Mouse (Mus musculus): Measurements from ENCODE around the gene Mtmr3. TPM values are rescaled to one million over a fixed set of nuclear protein-coding genes. Genes with fewer than 3 reads are reported as not detected.
A peak's percentile ranks its signal among the peaks of the same experiment; 100 is the strongest.
"Not testable (repeated sequence)": the region's sequence is repeated elsewhere in the genome, so short reads cannot be mapped to it uniquely, and the experiment has no call there.

Mtmr3 gene
- polyA plus RNA-seq, 1 experiment from 2014 or later = 32.5 TPM

DNA sequence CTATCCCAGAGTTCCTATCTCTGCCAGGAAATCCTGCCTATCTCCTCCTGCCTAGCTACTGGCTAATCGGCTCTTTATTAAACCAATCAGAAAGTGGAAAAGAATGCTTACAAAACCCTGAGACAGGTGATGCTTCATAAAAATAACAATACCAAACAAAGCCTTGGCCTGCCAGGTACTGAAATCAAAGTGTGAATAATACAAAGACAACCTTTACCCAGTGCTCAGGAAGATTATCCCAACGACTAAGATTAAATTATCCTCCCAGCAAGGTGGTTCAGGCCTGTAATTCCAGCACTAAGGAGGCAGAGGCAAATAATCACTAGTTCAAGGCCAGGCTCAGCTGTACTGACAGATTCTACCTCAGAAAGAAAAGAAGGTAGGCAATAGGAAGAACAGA, 29.1 kb downstream of the Mtmr3 start:
- H3K36me3 ChIP-seq (replicated peaks) = peaks cover 9% of the 10 kb centered on the region
- ATAC-seq (ENCODE audit: insufficient read depth) = no peak
- H3K9ac ChIP-seq = no peak overlapping the region
- WGBS (ENCODE audit: insufficient replicate concordance) = 64% methylated on average over 2 of the region's 2 CpGs
- H3K4me3 ChIP-seq (replicated peaks) = no peak overlapping the region
- H3K27ac ChIP-seq (replicated peaks) = peak overlapping the region; percentile 1; the same call in 1 of the 2 replicates
- no peak overlapping the region for H3K4me2 ChIP-seq
- no peaks in the 10 kb centered on the region for H3K9me3 ChIP-seq (replicated peaks)
- peaks cover 41% of the 10 kb centered on the region for H3K4me1 ChIP-seq (replicated peaks)
- H3K27me3 ChIP-seq = no peaks in the 10 kb centered on the region

DNA sequence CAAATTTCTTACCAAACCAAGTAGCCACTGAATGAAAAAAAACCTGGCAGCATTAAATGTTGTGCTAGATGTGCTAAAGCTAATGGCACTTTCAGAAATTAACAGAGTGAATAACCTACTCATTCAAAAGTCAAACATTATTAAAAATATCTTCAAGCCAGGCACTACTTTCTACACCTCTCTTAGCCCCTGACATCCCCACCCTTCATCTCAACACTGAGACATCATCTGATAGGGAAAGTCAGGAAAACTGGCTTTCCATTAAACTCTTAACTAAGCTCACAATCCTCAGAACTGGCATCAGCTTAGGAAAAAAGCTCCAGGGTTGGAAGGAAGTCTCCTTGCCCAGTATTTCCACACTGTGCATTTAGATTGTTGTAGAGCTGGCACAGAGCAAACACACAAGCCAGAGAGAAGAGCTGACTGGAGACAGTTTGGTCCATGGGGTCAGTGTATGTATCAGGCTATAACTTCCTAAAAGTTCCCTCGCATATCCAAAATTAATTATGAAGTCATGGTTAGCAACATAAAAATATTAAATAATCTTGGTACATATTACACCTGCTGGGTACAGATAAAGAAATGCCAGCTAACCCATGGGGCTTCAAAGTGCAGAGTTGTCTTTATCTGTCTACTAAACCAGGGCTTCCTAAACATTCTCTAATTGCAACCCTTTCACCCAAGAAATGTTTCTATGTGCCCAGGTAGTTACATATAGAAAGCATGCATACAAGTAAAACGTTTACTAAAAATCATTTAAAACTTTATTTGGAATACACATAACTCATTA, 41.2 kb downstream of the Mtmr3 start:
- H3K4me1 ChIP-seq (replicated peaks) = peaks cover 71% of the 10 kb centered on the region
- ATAC-seq (ENCODE audit: insufficient read depth) = peak; percentile 93
- H3K27me3 ChIP-seq = no peaks in the 10 kb centered on the region
- H3K4me3 ChIP-seq (replicated peaks) = 0 out of 2 replicates have a peak overlapping the region, but pooled peaks have one; percentile 6
- peak overlapping the region; percentile 35; the same call in 1 of the 2 replicates for H3K9ac ChIP-seq
- 22% methylated on average over 2 of the region's 2 CpGs for WGBS (ENCODE audit: insufficient replicate concordance)
- peaks cover 5% of the 10 kb centered on the region; the same call in 1 of the 2 replicates for H3K36me3 ChIP-seq (replicated peaks)
- no peaks in the 10 kb centered on the region for H3K9me3 ChIP-seq (replicated peaks)
- peak overlapping the region; percentile 46 for H3K4me2 ChIP-seq
- peak overlapping the region; percentile 93 for H3K27ac ChIP-seq (replicated peaks)

DNA sequence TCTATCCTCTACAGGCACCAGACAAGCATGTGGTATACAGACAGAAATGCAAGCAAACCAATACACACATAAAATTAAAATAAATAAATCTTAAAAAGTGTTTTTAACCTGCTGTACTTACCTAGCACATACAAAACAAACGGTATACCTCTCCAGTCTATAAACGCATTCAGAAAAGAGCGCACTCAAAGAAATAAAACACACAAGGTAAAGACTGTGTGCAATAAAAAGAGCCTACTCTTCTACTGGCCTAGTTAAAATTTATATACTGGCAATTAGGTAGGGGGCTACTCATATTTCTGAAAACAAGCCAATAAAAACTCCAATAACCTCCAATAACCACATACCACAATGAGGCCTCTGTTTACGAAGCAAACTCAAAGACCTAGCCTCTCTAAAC, 47.1 kb downstream of the Mtmr3 start:
- H3K27me3 ChIP-seq = no peaks in the 10 kb centered on the region
- H3K36me3 ChIP-seq (replicated peaks) = peaks cover 12% of the 10 kb centered on the region
- no peak overlapping the region for H3K4me2 ChIP-seq
- ATAC-seq (ENCODE audit: insufficient read depth) = no peak
- no peak overlapping the region for H3K4me3 ChIP-seq (replicated peaks)
- peak overlapping the region; percentile 56 for H3K27ac ChIP-seq (replicated peaks)
- H3K4me1 ChIP-seq (replicated peaks) = peaks cover 70% of the 10 kb centered on the region
- 97% methylated on average over 4 of the region's 4 CpGs for WGBS (ENCODE audit: insufficient replicate concordance)
- no peak overlapping the region for H3K9ac ChIP-seq
- H3K9me3 ChIP-seq (replicated peaks) = no peaks in the 10 kb centered on the region

DNA sequence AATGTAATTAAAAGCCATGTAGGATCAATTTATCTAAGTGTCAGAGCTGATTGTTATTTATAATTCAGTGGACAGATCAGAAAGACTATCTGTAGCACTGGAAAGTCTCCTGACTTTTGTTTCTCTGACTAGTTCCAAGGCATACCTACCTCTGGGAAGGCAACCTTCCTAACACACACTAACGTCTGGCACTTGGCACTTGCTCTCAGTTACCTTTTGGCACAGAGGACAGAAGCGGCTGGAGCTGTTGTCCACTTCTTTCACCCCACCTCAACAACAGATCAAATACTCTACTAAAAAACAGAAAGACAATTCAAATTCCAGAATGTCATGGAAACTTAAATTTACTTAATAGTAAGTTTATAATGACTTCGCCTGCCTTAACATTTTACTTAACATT, 48.7 kb downstream of the Mtmr3 start:
- Histone ChIP-seq H3K4me1 (replicated peaks) (peaks cover 77% of the 10 kb centered on the region), H3K9me3 (replicated peaks) (no peaks in the 10 kb centered on the region), H3K4me2 (no peak overlapping the region), H3K36me3 (replicated peaks) (peaks cover 12% of the 10 kb centered on the region), H3K27ac (replicated peaks) (peak overlapping the region; percentile 87), H3K4me3 (replicated peaks) (no peak overlapping the region), H3K9ac (peak overlapping the region; percentile 33; the same call in 1 of the 2 replicates), H3K27me3 (no peaks in the 10 kb centered on the region)
- no peak for ATAC-seq (ENCODE audit: insufficient read depth)
- WGBS (ENCODE audit: insufficient replicate concordance) = 63% methylated on average over 3 of the region's 3 CpGs

- Histone ChIP-seq H3K36me3 (replicated peaks) (peaks cover 12% of the 10 kb centered on the region), H3K9ac (peak overlapping the region; percentile 43), H3K27ac (replicated peaks) (peak overlapping the region; percentile 87), H3K4me2 (peak overlapping the region; percentile 29), H3K4me1 (replicated peaks) (peaks cover 77% of the 10 kb centered on the region), H3K9me3 (replicated peaks) (no peaks in the 10 kb centered on the region), H3K27me3 (no peaks in the 10 kb centered on the region), H3K4me3 (replicated peaks) (no peak overlapping the region)
- 42% methylated on average over 4 of the region's 4 CpGs for WGBS (ENCODE audit: insufficient replicate concordance)
- ATAC-seq (ENCODE audit: insufficient read depth) = no peak
Observed at GRCm38 (mm10) chr11:4545401-4545800, 49.3 kb downstream of the Mtmr3 start.

- H3K9ac ChIP-seq; H3K27me3 ChIP-seq; H3K4me2 ChIP-seq; H3K9me3 ChIP-seq (replicated peaks); H3K4me3 ChIP-seq (replicated peaks); ATAC-seq (ENCODE audit: insufficient read depth): not testable (repeated sequence)
- H3K4me1 ChIP-seq (replicated peaks) = peaks cover 81% of the 10 kb centered on the region
- H3K27ac ChIP-seq (replicated peaks) = peak overlapping the region; percentile 87
- 52% methylated on average over 1 of the region's 1 CpGs for WGBS (ENCODE audit: insufficient replicate concordance)
- H3K36me3 ChIP-seq (replicated peaks) = peaks cover 17% of the 10 kb centered on the region
Observed at GRCm38 (mm10) chr11:4544627-4544921, 50.1 kb downstream of the Mtmr3 start.

GRCm38 (mm10) chr11:4543746-4544626, 50.7 kb downstream of the Mtmr3 start:
- H3K9ac ChIP-seq = peak overlapping the region; percentile 41
- WGBS (ENCODE audit: insufficient replicate concordance) = 22% methylated on average over 7 of the region's 7 CpGs
- no peaks in the 10 kb centered on the region for H3K9me3 ChIP-seq (replicated peaks)
- peaks cover 82% of the 10 kb centered on the region for H3K4me1 ChIP-seq (replicated peaks)
- H3K27ac ChIP-seq (replicated peaks) = peak overlapping the region; percentile 94
- H3K4me2 ChIP-seq = peak overlapping the region; percentile 55
- H3K36me3 ChIP-seq (replicated peaks) = peaks cover 17% of the 10 kb centered on the region
- no peaks in the 10 kb centered on the region for H3K27me3 ChIP-seq
- H3K4me3 ChIP-seq (replicated peaks) = peak overlapping the region; percentile 17
- ATAC-seq (ENCODE audit: insufficient read depth) = no peak

- peak overlapping the region; percentile 55 for H3K4me2 ChIP-seq
- peak overlapping the region; percentile 41 for H3K9ac ChIP-seq
- no peaks in the 10 kb centered on the region for H3K27me3 ChIP-seq
- no peaks in the 10 kb centered on the region for H3K9me3 ChIP-seq (replicated peaks)
- 22% methylated on average over 2 of the region's 2 CpGs for WGBS (ENCODE audit: insufficient replicate concordance)
- peaks cover 79% of the 10 kb centered on the region for H3K4me1 ChIP-seq (replicated peaks)
- H3K4me3 ChIP-seq (replicated peaks) = peak overlapping the region; percentile 31
- H3K27ac ChIP-seq (replicated peaks) = peak overlapping the region; percentile 94
- peak; percentile 98 for ATAC-seq (ENCODE audit: insufficient read depth)
- H3K36me3 ChIP-seq (replicated peaks) = peaks cover 25% of the 10 kb centered on the region
Observed at GRCm38 (mm10) chr11:4543040-4543551, 51.6 kb downstream of the Mtmr3 start.

DNA sequence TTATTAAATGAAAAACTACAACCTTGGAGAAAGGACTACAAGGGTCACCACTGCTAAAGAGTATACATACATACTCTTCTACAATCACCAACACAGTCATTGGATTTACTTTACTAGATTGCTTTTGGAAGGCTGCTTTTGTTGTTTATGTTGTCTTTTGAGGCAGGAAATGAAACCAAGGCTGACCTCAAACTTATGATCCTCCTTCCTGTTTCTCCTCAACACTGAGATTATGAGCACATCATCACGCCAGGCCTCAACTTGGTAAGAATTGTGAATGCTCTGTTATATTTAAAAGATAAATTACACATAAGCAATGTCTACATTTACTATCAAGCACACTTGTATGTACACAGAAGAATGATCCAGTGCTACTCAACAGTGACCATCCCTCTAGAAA, 58.0 kb downstream of the Mtmr3 start:
- 86% methylated on average over 1 of the region's 1 CpGs for WGBS (ENCODE audit: insufficient replicate concordance)

GRCm38 (mm10) chr11:4527132-4527531, 67.5 kb downstream of the Mtmr3 start:
- peaks cover 90% of the 10 kb centered on the region for H3K36me3 ChIP-seq (replicated peaks)
- ATAC-seq (ENCODE audit: insufficient read depth) = no peak
- 65% methylated on average over 3 of the region's 3 CpGs for WGBS (ENCODE audit: insufficient replicate concordance)
- H3K4me1 ChIP-seq (replicated peaks) = peaks cover 26% of the 10 kb centered on the region
- H3K9me3 ChIP-seq (replicated peaks) = no peaks in the 10 kb centered on the region
- H3K4me3 ChIP-seq (replicated peaks) = no peak overlapping the region
- 0 out of 2 replicates have a peak overlapping the region, but pooled peaks have one; percentile 29 for H3K27ac ChIP-seq (replicated peaks)
- no peaks in the 10 kb centered on the region for H3K27me3 ChIP-seq
- no peak overlapping the region for H3K4me2 ChIP-seq
- no peak overlapping the region for H3K9ac ChIP-seq

More for the DNA sequence above, 58.0 kb downstream of the Mtmr3 start:
- peaks cover 22% of the 10 kb centered on the region for H3K36me3 ChIP-seq (replicated peaks)
- no peaks in the 10 kb centered on the region for H3K27me3 ChIP-seq
- ATAC-seq (ENCODE audit: insufficient read depth) = no peak
- H3K27ac ChIP-seq (replicated peaks) = no peak overlapping the region
- H3K4me2 ChIP-seq = no peak overlapping the region
- no peaks in the 10 kb centered on the region for H3K9me3 ChIP-seq (replicated peaks)
- H3K4me1 ChIP-seq (replicated peaks) = peaks cover 62% of the 10 kb centered on the region
- H3K9ac ChIP-seq = no peak overlapping the region
- no peak overlapping the region for H3K4me3 ChIP-seq (replicated peaks)

- H3K4me2 ChIP-seq = no peak overlapping the region
- 87% methylated on average over 6 of the region's 6 CpGs for WGBS (ENCODE audit: insufficient replicate concordance)
- peaks cover 95% of the 10 kb centered on the region for H3K36me3 ChIP-seq (replicated peaks)
- no peak overlapping the region for H3K27ac ChIP-seq (replicated peaks)
- ATAC-seq (ENCODE audit: insufficient read depth) = no peak
- peaks cover 5% of the 10 kb centered on the region; the same call in 1 of the 2 replicates for H3K4me1 ChIP-seq (replicated peaks)
- no peak overlapping the region for H3K9ac ChIP-seq
- H3K9me3 ChIP-seq (replicated peaks) = no peaks in the 10 kb centered on the region
- no peak overlapping the region for H3K4me3 ChIP-seq (replicated peaks)
- H3K27me3 ChIP-seq = no peaks in the 10 kb centered on the region
Observed at GRCm38 (mm10) chr11:4522142-4522664, 72.5 kb downstream of the Mtmr3 start.

All from liver, embryonic 15.5 days (tissue).